Mouse (Mus musculus): ENCODE results near the gene Mtus2. TPM values are rescaled to one million over a fixed set of nuclear protein-coding genes. Genes with fewer than 3 reads are reported as not detected.

The Mtus2 gene
- polyA plus RNA-seq, 1 experiment: 0.05 TPM

GRCm38 (mm10) chr5:148151894-148152599, 194.9 kb downstream of the Mtus2 start:
- Histone ChIP-seq H3K36me3 (ENCODE audit: control insufficient read depth, insufficient read depth) (no peaks in the 10 kb centered on the region), H3K27me3 (ENCODE audit: control insufficient read depth, insufficient read depth, insufficient read length) (no peaks in the 10 kb centered on the region), H3K4me2 (ENCODE audit: low read depth) (no peak overlapping the region), H3K79me2 (ENCODE audit: control insufficient read depth, insufficient read depth) (no peaks in the 10 kb centered on the region), H3ac (ENCODE audit: control insufficient read depth, insufficient read length) (no peak overlapping the region), H3K4me3 (no peak overlapping the region)
- no peak for TF ChIP-seq SRF (IDR thresholded peaks at IDR 0.05; ENCODE audit: control insufficient read depth, insufficient read length, low read depth)
- TF ChIP-seq POLR2AphosphoS2 (IDR thresholded peaks at IDR 0.05; ENCODE audit: insufficient read length, low read depth): no peak
- TF ChIP-seq USF1 (IDR thresholded peaks at IDR 0.05; ENCODE audit: low read depth): no peak
- no peak for TF ChIP-seq MAX (IDR thresholded peaks at IDR 0.05; ENCODE audit: low read depth)
- no peak for TF ChIP-seq MYOD1 (IDR thresholded peaks at IDR 0.05; ENCODE audit: control insufficient read depth in 1 of 3, insufficient read length in 2 of 3, low read depth in 2 of 3)
- no peak for TF ChIP-seq TCF3 (IDR thresholded peaks at IDR 0.05; ENCODE audit: insufficient read length, low read depth)
- TF ChIP-seq TCF12 (IDR thresholded peaks at IDR 0.05; ENCODE audit: insufficient read depth, poor library complexity, severe bottlenecking): no peak
- TF ChIP-seq MYOG (IDR thresholded peaks at IDR 0.05; ENCODE audit: control insufficient read depth in 1 of 3, insufficient read depth in 1 of 3, insufficient read length in 2 of 3, low read depth in 2 of 3): no peak
- no peak for TF ChIP-seq CEBPB (IDR thresholded peaks at IDR 0.05; ENCODE audit: insufficient read depth, poor library complexity, severe bottlenecking)
- no peak for TF ChIP-seq E2F4 (IDR thresholded peaks at IDR 0.05; ENCODE audit: insufficient read depth)
- no peak for TF ChIP-seq REST (IDR thresholded peaks at IDR 0.05; ENCODE audit: insufficient read depth, insufficient read length)
- TF ChIP-seq POLR2A (IDR thresholded peaks at IDR 0.05; ENCODE audit: insufficient read length, low read depth): no peak

GRCm38 (mm10) chr5:148152600-148153402, 195.7 kb downstream of the Mtus2 start:
- no peaks in the 10 kb centered on the region for H3K79me2 ChIP-seq (ENCODE audit: control insufficient read depth, insufficient read depth)
- H3K36me3 ChIP-seq (ENCODE audit: control insufficient read depth, insufficient read depth): no peaks in the 10 kb centered on the region
- no peak overlapping the region for H3K4me3 ChIP-seq
- H3K27me3 ChIP-seq (ENCODE audit: control insufficient read depth, insufficient read depth, insufficient read length): no peaks in the 10 kb centered on the region
- H3ac ChIP-seq (ENCODE audit: control insufficient read depth, insufficient read length): no peak overlapping the region
- no peak overlapping the region for H3K4me2 ChIP-seq (ENCODE audit: low read depth)
- TF ChIP-seq E2F4 (IDR thresholded peaks at IDR 0.05; ENCODE audit: insufficient read depth) (no peak), CEBPB (IDR thresholded peaks at IDR 0.05; ENCODE audit: insufficient read depth, poor library complexity, severe bottlenecking) (no peak), TCF12 (IDR thresholded peaks at IDR 0.05; ENCODE audit: insufficient read depth, poor library complexity, severe bottlenecking) (no peak), POLR2AphosphoS2 (IDR thresholded peaks at IDR 0.05; ENCODE audit: insufficient read length, low read depth) (no peak), SRF (IDR thresholded peaks at IDR 0.05; ENCODE audit: control insufficient read depth, insufficient read length, low read depth) (no peak), REST (IDR thresholded peaks at IDR 0.05; ENCODE audit: insufficient read depth, insufficient read length) (no peak), MYOD1 (IDR thresholded peaks at IDR 0.05; ENCODE audit: control insufficient read depth in 1 of 3, insufficient read length in 2 of 3, low read depth in 2 of 3) (no peak), TCF3 (IDR thresholded peaks at IDR 0.05; ENCODE audit: insufficient read length, low read depth) (no peak), MYOG (IDR thresholded peaks at IDR 0.05; ENCODE audit: control insufficient read depth in 1 of 3, insufficient read depth in 1 of 3, insufficient read length in 2 of 3, low read depth in 2 of 3) (no peak)

DNA sequence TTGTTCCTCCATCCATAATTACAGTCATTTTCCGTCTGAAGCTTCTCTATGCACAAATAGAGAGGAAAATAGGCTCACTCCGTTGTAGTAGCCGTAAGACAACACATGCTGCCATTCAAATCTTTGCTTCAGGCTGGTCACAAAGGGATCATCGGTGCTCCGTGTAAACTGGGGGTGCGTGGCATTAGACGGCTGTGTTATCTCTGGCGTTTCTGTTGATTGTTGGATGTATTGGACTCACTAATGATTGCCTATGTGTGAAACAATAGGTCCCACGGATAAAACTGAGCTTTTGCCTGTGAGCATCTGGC, 196.2 kb downstream of the Mtus2 start:
- TF ChIP-seq CEBPB (IDR thresholded peaks at IDR 0.05; ENCODE audit: insufficient read depth, poor library complexity, severe bottlenecking) (no peak), MYOG (IDR thresholded peaks at IDR 0.05; ENCODE audit: control insufficient read depth in 1 of 3, insufficient read depth in 1 of 3, insufficient read length in 2 of 3, low read depth in 2 of 3) (no peak), POLR2A (IDR thresholded peaks at IDR 0.05; ENCODE audit: insufficient read length, low read depth) (no peak), USF1 (IDR thresholded peaks at IDR 0.05; ENCODE audit: low read depth) (no peak), TCF12 (IDR thresholded peaks at IDR 0.05; ENCODE audit: insufficient read depth, poor library complexity, severe bottlenecking) (no peak), MAX (IDR thresholded peaks at IDR 0.05; ENCODE audit: low read depth) (no peak), SRF (IDR thresholded peaks at IDR 0.05; ENCODE audit: control insufficient read depth, insufficient read length, low read depth) (no peak), POLR2AphosphoS2 (IDR thresholded peaks at IDR 0.05; ENCODE audit: insufficient read length, low read depth) (no peak), REST (IDR thresholded peaks at IDR 0.05; ENCODE audit: insufficient read depth, insufficient read length) (no peak), E2F4 (IDR thresholded peaks at IDR 0.05; ENCODE audit: insufficient read depth) (no peak)
- Histone ChIP-seq H3K4me2 (ENCODE audit: low read depth) (no peak overlapping the region), H3ac (ENCODE audit: control insufficient read depth, insufficient read length) (no peak overlapping the region)

GRCm38 (mm10) chr5:148154727-148155126, 197.6 kb downstream of the Mtus2 start:
- Histone ChIP-seq H3K4me3 (no peak overlapping the region), H3K4me2 (ENCODE audit: low read depth) (no peak overlapping the region), H3K79me2 (ENCODE audit: control insufficient read depth, insufficient read depth) (no peaks in the 10 kb centered on the region), H3K27me3 (ENCODE audit: control insufficient read depth, insufficient read depth, insufficient read length) (no peaks in the 10 kb centered on the region), H3ac (ENCODE audit: control insufficient read depth, insufficient read length) (no peak overlapping the region), H3K36me3 (ENCODE audit: control insufficient read depth, insufficient read depth) (no peaks in the 10 kb centered on the region)
- TF ChIP-seq POLR2AphosphoS2 (IDR thresholded peaks at IDR 0.05; ENCODE audit: insufficient read length, low read depth): no peak
- TF ChIP-seq USF1 (IDR thresholded peaks at IDR 0.05; ENCODE audit: low read depth): no peak
- TF ChIP-seq TCF3 (IDR thresholded peaks at IDR 0.05; ENCODE audit: insufficient read length, low read depth): no peak
- TF ChIP-seq POLR2A (IDR thresholded peaks at IDR 0.05; ENCODE audit: insufficient read length, low read depth): no peak
- TF ChIP-seq TCF12 (IDR thresholded peaks at IDR 0.05; ENCODE audit: insufficient read depth, poor library complexity, severe bottlenecking): no peak
- no peak for TF ChIP-seq E2F4 (IDR thresholded peaks at IDR 0.05; ENCODE audit: insufficient read depth)
- no peak for TF ChIP-seq REST (IDR thresholded peaks at IDR 0.05; ENCODE audit: insufficient read depth, insufficient read length)
- TF ChIP-seq SRF (IDR thresholded peaks at IDR 0.05; ENCODE audit: control insufficient read depth, insufficient read length, low read depth): no peak
- TF ChIP-seq MYOD1 (IDR thresholded peaks at IDR 0.05; ENCODE audit: control insufficient read depth in 1 of 3, insufficient read length in 2 of 3, low read depth in 2 of 3): no peak
- no peak for TF ChIP-seq CEBPB (IDR thresholded peaks at IDR 0.05; ENCODE audit: insufficient read depth, poor library complexity, severe bottlenecking)

More for the DNA sequence above, 196.2 kb downstream of the Mtus2 start:
- Histone ChIP-seq H3K36me3 (ENCODE audit: control insufficient read depth, insufficient read depth) (no peaks in the 10 kb centered on the region), H3K27me3 (ENCODE audit: control insufficient read depth, insufficient read depth, insufficient read length) (no peaks in the 10 kb centered on the region), H3K79me2 (ENCODE audit: control insufficient read depth, insufficient read depth) (no peaks in the 10 kb centered on the region), H3K4me3 (no peak overlapping the region)

Data from myocyte (in vitro differentiated cells).